Mouse (Mus musculus) CH12F3 (cell line): Measurements from ENCODE around the gene Chrna9.
"Not testable (repeated sequence)": the region's sequence is repeated elsewhere in the genome, so short reads cannot be mapped to it uniquely, and the experiment has no call there.

Source experiments
- in situ Hi-C: fragments of 300-500 bp; cut with MboI; formaldehyde crosslinking; loops from 2 replicates; pipeline ENCODE4 v1.14.3; 2020; ENCODE audit warnings: low sequenced_read_pairs

Gene Chrna9

DNA sequence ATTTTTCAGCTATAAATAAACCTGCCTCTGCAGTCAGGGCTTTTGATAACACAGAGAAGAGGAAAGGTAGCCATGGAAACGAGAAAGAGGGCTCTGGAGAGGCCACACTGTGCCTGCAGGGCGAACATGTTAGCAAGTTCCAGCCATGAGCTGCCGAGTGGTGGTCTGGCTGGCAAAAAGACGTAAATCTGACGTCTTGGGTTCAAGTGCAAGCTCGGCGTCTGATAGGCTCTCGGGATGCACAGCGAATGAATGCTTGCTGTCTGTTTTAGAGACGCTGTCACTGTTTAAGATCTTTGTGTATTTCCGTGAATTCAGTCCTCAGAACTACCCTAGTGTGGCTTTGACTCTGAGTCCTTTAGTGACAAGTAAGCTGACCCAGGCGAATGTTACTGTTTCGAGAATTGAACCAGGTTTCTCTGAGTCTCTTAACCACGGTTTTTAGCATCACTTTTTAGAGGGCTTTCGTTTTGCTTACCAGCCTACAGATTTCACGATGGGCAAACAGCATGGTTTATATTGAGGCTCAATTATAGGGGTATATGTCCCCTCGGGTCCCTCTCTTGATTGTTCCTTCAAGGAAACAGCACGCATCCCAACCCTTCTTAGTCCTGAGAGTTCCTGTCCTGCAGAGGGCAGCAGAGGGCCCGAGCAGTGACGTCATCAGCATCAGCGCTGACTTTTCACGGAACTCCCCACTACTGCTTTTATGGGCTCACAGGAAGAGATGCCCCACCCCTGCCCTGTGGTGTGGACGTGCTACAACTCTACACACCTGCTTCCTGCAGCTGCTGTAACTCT, 20.8 kb downstream of the Chrna9 start:
- in situ Hi-C loops: no loop called here

DNA sequence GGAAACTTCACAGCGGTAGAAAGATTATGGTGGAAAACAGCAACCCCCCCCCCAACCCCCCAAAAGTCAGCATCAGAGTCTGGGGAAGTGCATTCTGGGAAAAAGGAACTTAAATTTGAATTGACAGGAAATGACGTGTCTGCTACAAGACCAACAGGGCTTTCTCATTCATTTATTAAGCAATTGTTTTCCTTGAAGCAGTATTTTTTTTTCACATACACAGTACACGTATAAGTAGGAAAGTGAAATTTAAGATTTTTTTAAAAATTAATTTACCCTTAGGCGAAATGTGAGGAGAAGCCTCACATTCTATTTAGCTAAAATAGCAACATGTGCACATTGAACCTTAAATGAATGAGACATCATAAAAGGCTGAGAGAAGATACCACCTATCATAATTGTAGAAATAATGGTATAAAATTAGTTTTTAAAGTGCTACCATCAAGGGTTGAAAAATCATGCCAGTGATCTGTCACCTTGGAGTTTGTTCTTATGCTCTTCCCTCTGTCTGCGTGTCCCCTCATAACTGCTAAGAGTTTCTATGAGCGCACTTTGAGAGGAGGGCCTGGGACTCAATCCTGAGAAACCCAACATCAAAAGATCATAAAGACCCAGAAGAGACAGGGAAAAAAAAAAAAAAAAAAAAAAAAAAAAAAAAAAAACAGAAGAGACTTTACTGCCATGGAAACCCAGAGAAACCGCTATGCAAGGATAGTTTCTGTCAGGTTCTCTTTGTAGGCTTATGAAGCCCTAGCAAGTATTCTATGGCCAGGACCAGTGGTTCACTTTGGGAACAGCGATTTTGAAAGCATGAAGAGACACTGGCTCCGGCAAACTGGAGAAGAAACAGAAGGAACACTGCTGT, 21.7 kb downstream of the Chrna9 start:
- in situ Hi-C loops: no loop called here

DNA sequence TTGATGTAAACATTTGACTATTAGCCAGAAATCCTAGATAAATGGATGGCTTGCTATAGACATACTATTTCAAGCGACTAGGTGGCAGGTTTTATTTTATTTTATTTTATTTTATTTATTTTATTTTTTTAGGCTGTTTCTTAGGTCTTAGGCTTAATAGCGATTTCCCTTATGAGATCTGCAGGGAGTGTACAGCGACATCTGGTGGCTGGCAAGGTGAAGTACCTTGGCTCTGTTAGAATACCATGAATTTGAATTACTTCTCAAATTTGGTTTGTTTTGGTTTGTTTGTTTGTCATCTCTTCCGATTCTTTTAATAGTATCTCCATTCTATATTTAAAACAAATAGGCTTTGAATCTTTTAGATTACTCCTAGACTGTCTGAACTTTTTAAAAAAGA, 23.9 kb downstream of the Chrna9 start:
- in situ Hi-C loops: no loop called here

- in situ Hi-C loops: no loop called here
Measured at GRCm38 (mm10) chr5:65959893-65960596, 25.3 kb downstream of the Chrna9 start.

- in situ Hi-C loops: no loop called here
Measured at GRCm38 (mm10) chr5:65960597-65960950, 25.9 kb downstream of the Chrna9 start.

GRCm38 (mm10) chr5:65963291-65963690, 28.6 kb downstream of the Chrna9 start:
- in situ Hi-C loops: no loop called here

DNA sequence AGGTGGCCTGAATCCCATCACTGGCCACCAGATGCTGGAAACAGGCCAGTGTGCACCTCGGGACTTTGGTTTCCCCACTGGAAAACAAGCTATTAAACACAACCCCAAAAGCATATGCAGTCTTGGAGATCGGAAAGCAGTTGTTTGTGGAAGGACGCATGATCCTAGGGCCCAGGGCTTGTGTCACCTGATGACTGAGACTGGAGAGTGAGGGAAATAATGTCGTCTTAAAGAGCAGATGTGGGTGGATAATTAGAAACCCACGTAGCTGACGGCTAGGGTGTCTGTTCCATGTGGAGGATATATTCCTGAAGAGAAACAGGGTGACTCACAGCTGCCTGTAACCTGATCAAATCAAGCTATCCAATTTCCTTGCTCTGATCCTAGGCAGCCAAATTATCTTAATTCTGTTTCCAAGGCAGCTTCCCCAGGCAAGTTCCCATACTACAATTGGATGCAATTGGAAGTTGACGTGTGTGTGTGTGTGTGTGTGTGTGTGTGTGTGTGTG, 31.1 kb downstream of the Chrna9 start:
- in situ Hi-C loops: no loop called here

DNA sequence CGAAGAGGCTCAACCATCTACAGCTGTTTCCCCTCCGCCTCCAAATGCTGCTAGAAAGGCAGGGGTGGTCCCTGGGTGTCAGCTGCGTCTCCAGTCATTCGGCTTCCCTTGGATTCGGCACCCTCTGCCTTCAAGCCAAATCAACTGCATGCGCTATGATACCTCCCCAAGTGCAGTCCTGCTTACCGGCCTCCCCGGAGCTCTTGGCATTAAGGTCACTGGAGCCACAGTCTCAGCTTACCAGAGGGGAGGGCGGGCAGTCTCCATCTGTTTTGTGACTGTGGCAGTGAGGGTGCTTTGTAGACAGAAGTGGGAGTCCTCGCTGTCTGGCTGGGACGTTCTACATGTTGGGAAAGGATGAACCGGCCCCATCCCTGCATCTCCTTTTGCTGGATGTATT, 32.4 kb downstream of the Chrna9 start:
- in situ Hi-C loops: no loop called here

- in situ Hi-C loops: no loop called here
Measured at GRCm38 (mm10) chr5:65968004-65968403, 33.3 kb downstream of the Chrna9 start.

DNA sequence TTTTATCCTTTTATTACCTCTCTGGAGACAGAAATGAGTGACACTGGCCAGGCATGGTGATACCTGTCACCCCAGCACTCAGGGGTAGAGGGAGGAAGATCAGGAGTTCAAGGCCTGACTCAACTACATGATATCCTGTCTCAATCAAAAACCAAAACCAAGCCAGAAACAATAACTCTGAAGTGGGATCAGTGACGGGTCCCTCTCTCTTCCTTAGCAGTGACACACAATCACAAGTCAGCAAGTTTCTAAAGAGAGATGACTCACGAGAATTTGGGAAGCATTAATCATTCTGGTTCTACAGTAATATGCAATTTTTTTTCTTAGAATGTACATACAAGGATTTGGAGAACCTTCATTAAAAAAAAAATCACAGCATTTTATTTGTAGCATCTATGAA, 38.5 kb downstream of the Chrna9 start:
- in situ Hi-C loops: no loop called here

DNA sequence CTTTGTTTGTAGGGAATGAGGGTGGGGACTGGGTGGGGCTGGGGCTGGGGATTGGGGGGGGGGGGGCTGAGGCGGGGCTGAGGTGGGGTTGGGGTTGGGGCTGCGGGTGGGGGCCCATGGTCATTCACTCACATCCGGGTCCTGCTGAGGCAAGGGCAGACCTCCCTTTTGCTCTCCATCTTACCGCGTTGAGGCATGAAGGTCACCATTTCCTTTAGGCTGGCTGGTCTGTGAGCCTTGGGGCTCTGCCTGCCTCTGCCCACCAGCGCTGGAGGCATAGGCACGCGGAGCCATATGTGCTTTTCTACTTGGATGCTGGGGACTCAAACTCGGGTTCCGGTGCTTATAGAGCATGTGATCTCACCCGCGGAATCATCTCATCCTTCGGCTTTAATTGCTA, 41.0 kb downstream of the Chrna9 start:
- in situ Hi-C loops: no loop called here

DNA sequence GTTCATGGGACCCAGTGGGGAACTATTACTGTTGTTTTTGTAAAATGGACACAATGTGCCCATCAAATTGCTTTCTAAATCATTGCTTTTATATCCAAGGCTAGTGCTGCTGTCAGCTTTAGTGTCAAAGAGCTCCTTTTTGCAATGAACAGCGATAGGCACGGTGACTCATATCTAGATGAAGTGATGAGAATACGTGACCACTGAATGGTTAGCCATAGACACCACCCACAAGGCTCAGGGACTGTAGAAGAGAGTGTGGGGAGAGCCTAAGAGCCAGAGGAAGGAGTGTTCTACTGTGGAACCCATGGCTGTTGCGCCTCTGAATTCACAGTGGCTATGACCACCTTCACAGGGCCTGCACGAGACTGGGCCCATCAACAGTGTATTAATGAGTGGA, 51.7 kb downstream of the Chrna9 start:
- in situ Hi-C loops: no loop called here

DNA sequence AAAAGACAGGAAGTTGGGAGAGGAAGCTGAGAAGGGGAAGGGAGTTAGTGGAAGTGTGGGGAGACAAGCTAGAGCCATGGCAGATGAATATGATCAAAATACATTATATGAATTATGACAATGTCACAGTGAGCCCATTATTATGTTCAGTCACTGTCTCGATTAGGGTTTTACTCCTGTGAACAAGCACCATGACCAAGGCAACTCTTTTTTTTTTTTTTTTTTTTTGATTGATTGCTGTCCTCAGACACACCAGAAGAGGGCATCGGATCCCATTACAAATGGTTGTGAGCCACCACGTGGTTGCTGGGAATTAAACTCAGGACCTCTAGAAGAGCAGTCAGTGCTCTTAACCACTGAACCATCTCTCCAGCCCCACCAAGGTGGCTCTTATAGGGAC, 52.3 kb downstream of the Chrna9 start:
- in situ Hi-C loops: not testable (repeated sequence)

- in situ Hi-C loops: no loop called here
Measured at GRCm38 (mm10) chr5:65991191-65991590, 56.5 kb downstream of the Chrna9 start.

DNA sequence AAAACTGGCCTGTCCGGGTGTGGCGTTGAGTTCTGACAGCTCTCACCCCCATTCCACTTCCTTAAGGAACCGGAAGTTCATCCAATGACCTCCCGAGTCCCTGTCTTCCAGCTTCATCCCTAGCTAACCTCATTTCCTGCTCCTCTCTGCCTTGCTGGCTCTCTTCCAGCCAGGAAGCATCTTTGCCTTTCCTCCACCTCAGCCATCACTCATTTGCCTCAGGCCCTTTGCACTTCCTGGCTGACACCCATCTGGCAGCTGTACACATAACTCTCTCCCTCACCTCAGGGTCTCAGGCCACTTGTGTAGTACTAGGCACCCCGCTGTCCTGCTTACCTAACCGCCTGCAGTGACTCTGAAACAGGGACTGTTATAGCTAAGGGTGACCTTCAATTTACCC, 59.9 kb downstream of the Chrna9 start:
- in situ Hi-C loops: no loop called here

- in situ Hi-C loops: no loop called here
Measured at GRCm38 (mm10) chr5:65997813-65998212, 63.1 kb downstream of the Chrna9 start.

GRCm38 (mm10) chr5:65999106-65999505, 64.4 kb downstream of the Chrna9 start:
- in situ Hi-C loops: no loop called here

DNA sequence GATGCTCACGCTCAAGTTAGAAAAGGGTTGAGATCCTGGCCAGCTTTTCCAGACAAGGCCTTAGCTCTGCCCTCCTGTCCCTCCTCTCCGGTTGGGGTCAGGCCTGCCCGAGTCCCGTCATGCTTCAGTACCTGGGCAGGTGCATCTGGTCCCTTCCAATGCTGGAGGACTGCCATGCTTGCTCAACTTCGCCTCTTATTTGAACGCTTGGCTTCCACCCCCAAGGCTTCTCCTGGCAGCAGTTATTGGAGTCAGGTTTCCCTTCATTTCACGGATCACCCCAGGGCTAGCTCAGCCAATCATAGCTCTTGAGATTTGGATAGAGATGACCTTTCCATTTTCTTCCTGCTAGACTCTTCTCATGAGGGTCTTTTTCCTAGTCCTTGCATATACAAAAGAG, 65.4 kb downstream of the Chrna9 start:
- in situ Hi-C loops: no loop called here

GRCm38 (mm10) chr5:66000567-66001125, 65.9 kb downstream of the Chrna9 start:
- in situ Hi-C loops: no loop called here

DNA sequence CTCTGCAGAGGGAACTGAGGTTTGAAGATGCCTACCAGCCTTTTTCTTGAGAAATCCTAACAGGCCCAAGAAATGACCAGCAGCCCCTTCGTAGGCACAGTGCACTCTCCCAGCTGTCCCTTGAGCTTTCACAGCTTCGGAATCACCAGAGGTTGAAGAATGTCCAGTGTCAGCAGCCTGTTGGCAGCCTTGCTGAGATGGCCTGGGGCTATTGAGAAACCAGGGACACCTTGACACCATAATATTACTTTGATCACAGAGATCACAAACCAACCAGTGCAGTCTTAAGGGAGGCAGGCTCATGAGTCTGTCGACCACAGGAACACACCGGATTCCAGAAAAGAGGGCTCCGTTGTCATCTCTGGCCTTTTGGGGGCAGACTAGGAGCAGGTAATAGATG, 66.5 kb downstream of the Chrna9 start:
- in situ Hi-C loops: no loop called here
